Mouse (Mus musculus): Measurements from ENCODE around the gene Patl1. TPM values are rescaled to one million over a fixed set of nuclear protein-coding genes. Genes with fewer than 3 reads are reported as not detected.
"Not testable (repeated sequence)": the region's sequence is repeated elsewhere in the genome, so short reads cannot be mapped to it uniquely, and the experiment has no call there.

Gene Patl1
- polyA plus RNA-seq, 2 experiments: 18.9 to 38.5 TPM

DNA sequence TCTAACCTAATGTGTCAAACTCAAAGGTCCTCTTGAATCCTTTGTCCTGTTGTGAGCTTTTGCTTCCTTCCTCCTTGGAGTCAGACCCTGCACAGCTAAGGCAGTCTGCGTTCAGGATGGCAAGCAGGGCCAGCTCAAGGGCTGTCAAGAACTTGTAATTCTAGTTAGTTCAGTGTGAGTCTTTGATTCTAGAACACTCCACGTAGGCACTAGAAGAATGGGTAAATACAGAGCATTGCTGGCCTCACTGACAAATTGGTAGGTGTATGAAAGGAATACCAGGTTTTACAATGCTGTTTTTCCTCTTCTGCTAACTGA is 62.0 kb downstream of the Patl1 start:
- no peak for TF ChIP-seq POLR2A (IDR thresholded peaks at IDR 0.05; ENCODE audit: borderline replicate concordance, extremely low read depth, insufficient read depth, insufficient read length)
- peaks cover 87% of the 10 kb centered on the region for H3K36me3 ChIP-seq (ENCODE audit: control insufficient read depth, insufficient read depth, low read length)
- no peak overlapping the region for H3K4me3 ChIP-seq (replicated peaks; ENCODE audit: low read length)
- ATAC-seq (ENCODE audit: low FRiP score, low read depth) (no peak), DNase-seq (ENCODE audit: low spot score) (no peak)
- WGBS: 68% methylated on average over 2 of the region's 2 CpGs
- H3K4me1 ChIP-seq (ENCODE audit: control insufficient read depth, insufficient read depth, low read length): peaks cover 8% of the 10 kb centered on the region
- no peaks in the 10 kb centered on the region for H3K27me3 ChIP-seq (ENCODE audit: control insufficient read depth, insufficient read depth, low read length)
- H3K27ac ChIP-seq (replicated peaks; ENCODE audit: low read depth, low read length): no peak overlapping the region
- no peak overlapping the region for H3K4me2 ChIP-seq (replicated peaks; ENCODE audit: low read depth, low read length, severe bottlenecking)
- H3K9ac ChIP-seq (ENCODE audit: low read depth, low read length, severe bottlenecking): no peak overlapping the region
- no peaks in the 10 kb centered on the region for H3K9me3 ChIP-seq (ENCODE audit: control insufficient read depth, low read length)

DNA sequence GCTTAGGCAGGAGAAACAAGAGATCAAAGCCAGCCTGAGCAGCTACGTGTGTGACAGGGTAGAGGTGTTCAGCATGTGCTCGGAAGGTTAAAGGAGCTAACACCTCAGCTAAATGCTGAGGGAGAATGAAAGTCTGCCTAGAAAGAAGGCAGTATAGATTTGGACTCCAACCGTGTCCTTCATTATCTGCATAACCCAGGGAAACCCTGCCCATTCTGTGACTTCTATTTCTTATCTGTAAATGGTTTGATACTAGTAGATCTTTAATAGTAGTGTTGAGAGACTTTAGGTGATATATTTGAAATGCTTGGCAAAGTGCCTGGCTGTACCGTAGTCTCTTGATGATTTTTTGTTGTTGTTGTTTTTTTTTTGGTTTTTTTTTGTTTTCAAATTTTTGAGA is 63.5 kb downstream of the Patl1 start:
- Histone ChIP-seq H3K27me3 (ENCODE audit: control insufficient read depth, insufficient read depth, low read length) (no peaks in the 10 kb centered on the region), H3K4me1 (ENCODE audit: control insufficient read depth, insufficient read depth, low read length) (no peaks in the 10 kb centered on the region), H3K4me2 (replicated peaks; ENCODE audit: low read depth, low read length, severe bottlenecking) (no peak overlapping the region), H3K36me3 (ENCODE audit: control insufficient read depth, insufficient read depth, low read length) (peaks cover 98% of the 10 kb centered on the region), H3K9me3 (ENCODE audit: control insufficient read depth, low read length) (no peaks in the 10 kb centered on the region), H3K4me3 (replicated peaks; ENCODE audit: low read length) (no peak overlapping the region), H3K9ac (ENCODE audit: low read depth, low read length, severe bottlenecking) (no peak overlapping the region), H3K27ac (replicated peaks; ENCODE audit: low read depth, low read length) (no peak overlapping the region)
- no peak for DNase-seq (ENCODE audit: low spot score)
- WGBS: 83% methylated on average over 4 of the region's 4 CpGs
- ATAC-seq (ENCODE audit: low FRiP score, low read depth): no peak
- TF ChIP-seq POLR2A (IDR thresholded peaks at IDR 0.05; ENCODE audit: borderline replicate concordance, extremely low read depth, insufficient read depth, insufficient read length): no peak

DNA sequence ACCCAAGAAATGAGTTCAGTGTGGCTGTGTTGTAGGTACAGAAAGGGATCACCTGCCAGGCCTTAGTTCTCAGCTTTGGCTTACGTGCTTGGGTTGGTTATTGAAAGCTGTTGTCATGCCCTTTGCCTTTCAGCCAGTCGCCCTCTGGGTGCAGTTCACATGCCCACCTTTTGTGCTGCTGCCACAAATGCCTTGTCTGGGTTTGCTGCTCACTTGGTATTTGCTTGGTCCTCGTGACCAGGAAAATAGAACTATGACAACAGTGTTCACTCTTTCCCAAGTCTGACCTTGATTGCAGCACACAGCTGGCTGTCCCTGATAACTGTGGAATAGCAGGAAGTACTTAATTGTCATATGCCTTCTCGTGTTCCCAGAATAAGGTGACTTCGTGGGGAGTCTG is 65.2 kb downstream of the Patl1 start:
- WGBS: 79% methylated on average over 5 of the region's 5 CpGs
- H3K27ac ChIP-seq (replicated peaks; ENCODE audit: low read depth, low read length): no peak overlapping the region
- no peaks in the 10 kb centered on the region for H3K9me3 ChIP-seq (ENCODE audit: control insufficient read depth, low read length)
- no peak for DNase-seq (ENCODE audit: low spot score)
- no peak for ATAC-seq (ENCODE audit: low FRiP score, low read depth)
- H3K27me3 ChIP-seq (ENCODE audit: control insufficient read depth, insufficient read depth, low read length): no peaks in the 10 kb centered on the region
- no peak overlapping the region for H3K4me3 ChIP-seq (replicated peaks; ENCODE audit: low read length)
- no peak for TF ChIP-seq POLR2A (IDR thresholded peaks at IDR 0.05; ENCODE audit: borderline replicate concordance, extremely low read depth, insufficient read depth, insufficient read length)
- no peak overlapping the region for H3K4me2 ChIP-seq (replicated peaks; ENCODE audit: low read depth, low read length, severe bottlenecking)
- H3K4me1 ChIP-seq (ENCODE audit: control insufficient read depth, insufficient read depth, low read length): no peaks in the 10 kb centered on the region
- peaks cover 95% of the 10 kb centered on the region for H3K36me3 ChIP-seq (ENCODE audit: control insufficient read depth, insufficient read depth, low read length)
- no peak overlapping the region for H3K9ac ChIP-seq (ENCODE audit: low read depth, low read length, severe bottlenecking)

DNA sequence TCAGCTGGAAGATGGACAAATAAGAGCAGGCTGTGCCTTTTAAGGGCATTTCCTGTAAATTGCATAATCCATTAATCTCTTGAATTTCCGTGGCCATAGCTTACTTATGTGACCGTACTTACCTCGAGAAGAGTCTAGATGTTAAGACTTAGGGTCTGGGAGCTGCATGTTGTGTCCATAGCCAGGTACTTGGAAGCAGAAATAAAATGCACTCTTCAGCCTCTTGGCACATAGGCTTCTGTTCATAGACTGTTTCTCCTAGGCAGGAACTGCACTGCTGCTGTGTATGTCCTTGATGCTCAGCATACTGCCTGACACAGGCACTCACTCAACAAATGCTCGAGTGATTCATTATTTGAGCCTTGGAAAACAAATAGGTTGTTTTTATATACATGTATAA is 68.3 kb downstream of the Patl1 start:
- ATAC-seq (ENCODE audit: low FRiP score, low read depth) (no peak), DNase-seq (ENCODE audit: low spot score) (no peak)
- no peak overlapping the region for H3K9ac ChIP-seq (ENCODE audit: low read depth, low read length, severe bottlenecking)
- H3K4me3 ChIP-seq (replicated peaks; ENCODE audit: low read length): no peak overlapping the region
- no peak overlapping the region for H3K27ac ChIP-seq (replicated peaks; ENCODE audit: low read depth, low read length)
- no peaks in the 10 kb centered on the region for H3K4me1 ChIP-seq (ENCODE audit: control insufficient read depth, insufficient read depth, low read length)
- peaks cover 94% of the 10 kb centered on the region for H3K36me3 ChIP-seq (ENCODE audit: control insufficient read depth, insufficient read depth, low read length)
- no peak for TF ChIP-seq POLR2A (IDR thresholded peaks at IDR 0.05; ENCODE audit: borderline replicate concordance, extremely low read depth, insufficient read depth, insufficient read length)
- no peaks in the 10 kb centered on the region for H3K9me3 ChIP-seq (ENCODE audit: control insufficient read depth, low read length)
- no peaks in the 10 kb centered on the region for H3K27me3 ChIP-seq (ENCODE audit: control insufficient read depth, insufficient read depth, low read length)
- 88% methylated on average over 4 of the region's 4 CpGs for WGBS
- no peak overlapping the region for H3K4me2 ChIP-seq (replicated peaks; ENCODE audit: low read depth, low read length, severe bottlenecking)

DNA sequence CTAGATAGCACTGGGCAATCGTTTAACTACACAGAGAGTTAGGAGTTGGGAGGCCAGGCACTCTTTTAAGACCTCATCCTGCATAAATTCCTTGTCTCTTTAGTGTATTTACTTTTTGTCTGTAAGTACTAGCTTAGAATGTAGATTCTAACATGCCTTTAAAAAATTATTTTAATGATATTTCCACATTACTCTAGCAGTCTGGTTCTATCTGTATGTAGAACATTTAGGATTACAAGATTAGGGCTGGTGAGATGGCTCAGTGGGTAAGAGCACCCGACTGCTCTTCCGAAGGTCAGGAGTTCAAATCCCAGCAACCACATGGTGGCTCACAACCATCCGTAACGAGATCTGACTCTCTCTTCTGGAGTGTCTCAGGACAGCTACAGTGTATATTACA is 72.4 kb downstream of the Patl1 start:
- not testable (repeated sequence) for H3K4me1 ChIP-seq (ENCODE audit: control insufficient read depth, insufficient read depth, low read length); H3K9me3 ChIP-seq (ENCODE audit: control insufficient read depth, low read length); H3K4me2 ChIP-seq (replicated peaks; ENCODE audit: low read depth, low read length, severe bottlenecking); H3K4me3 ChIP-seq (replicated peaks; ENCODE audit: low read length); ATAC-seq (ENCODE audit: low FRiP score, low read depth); H3K27me3 ChIP-seq (ENCODE audit: control insufficient read depth, insufficient read depth, low read length); H3K27ac ChIP-seq (replicated peaks; ENCODE audit: low read depth, low read length); H3K9ac ChIP-seq (ENCODE audit: low read depth, low read length, severe bottlenecking); DNase-seq (ENCODE audit: low spot score)
- peaks cover 93% of the 10 kb centered on the region for H3K36me3 ChIP-seq (ENCODE audit: control insufficient read depth, insufficient read depth, low read length)
- 87% methylated on average over 5 of the region's 5 CpGs for WGBS

DNA sequence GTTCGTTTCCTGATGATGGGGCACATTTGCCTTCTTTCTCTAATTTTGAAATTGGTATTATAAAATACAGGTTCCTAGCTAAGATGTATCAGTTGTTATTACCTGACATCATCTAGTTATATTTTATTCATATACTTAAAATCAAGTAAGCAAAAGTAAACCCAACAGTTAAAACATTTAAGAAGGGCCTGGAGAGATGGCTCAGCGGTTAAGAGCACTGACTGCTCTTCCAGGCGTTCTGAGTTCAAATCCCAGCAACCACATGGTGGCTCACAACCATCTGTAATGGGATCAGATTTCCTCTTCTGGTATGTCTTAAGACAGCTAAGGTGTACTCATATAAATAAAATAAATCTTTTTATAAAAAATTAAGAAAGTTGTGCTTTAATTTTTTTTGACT is 75.6 kb downstream of the Patl1 start:
- TF ChIP-seq POLR2A (IDR thresholded peaks at IDR 0.05; ENCODE audit: borderline replicate concordance, extremely low read depth, insufficient read depth, insufficient read length): no peak
- H3K27me3 ChIP-seq (ENCODE audit: control insufficient read depth, insufficient read depth, low read length): no peaks in the 10 kb centered on the region
- H3K4me1 ChIP-seq (ENCODE audit: control insufficient read depth, insufficient read depth, low read length): no peaks in the 10 kb centered on the region
- no peak overlapping the region for H3K4me2 ChIP-seq (replicated peaks; ENCODE audit: low read depth, low read length, severe bottlenecking)
- H3K4me3 ChIP-seq (replicated peaks; ENCODE audit: low read length): no peak overlapping the region
- no peak for ATAC-seq (ENCODE audit: low FRiP score, low read depth)
- no peak overlapping the region for H3K27ac ChIP-seq (replicated peaks; ENCODE audit: low read depth, low read length)
- no peaks in the 10 kb centered on the region for H3K9me3 ChIP-seq (ENCODE audit: control insufficient read depth, low read length)
- peaks cover 93% of the 10 kb centered on the region for H3K36me3 ChIP-seq (ENCODE audit: control insufficient read depth, insufficient read depth, low read length)
- WGBS: 89% methylated on average over 3 of the region's 3 CpGs
- H3K9ac ChIP-seq (ENCODE audit: low read depth, low read length, severe bottlenecking): no peak overlapping the region
- DNase-seq (ENCODE audit: low spot score): no peak
